Comparison of ENCODE assay signal across 30 mouse cellular contexts in the genomic region with DNA sequence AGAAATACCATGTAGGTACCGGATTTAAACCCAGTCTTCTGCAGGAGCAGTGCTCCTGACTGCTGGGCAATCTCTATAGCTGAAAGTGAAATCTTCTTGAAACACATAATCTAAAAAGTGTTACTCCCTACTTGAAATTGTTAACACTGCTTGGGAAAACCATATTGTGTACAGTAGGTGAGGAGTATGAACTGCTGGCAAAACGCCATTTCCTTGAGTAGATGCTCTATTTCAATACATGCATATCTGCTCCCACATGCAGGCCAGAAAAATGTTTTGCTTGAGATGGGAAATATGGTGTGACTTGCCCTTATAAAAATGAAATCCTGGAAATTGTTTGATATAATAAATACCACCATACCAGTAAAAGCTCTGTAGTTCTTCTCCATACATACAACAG.
DNase-seq lines count a peak whose midpoint lies in the region; ATAC-seq lines count a peak whose summit lies in the region.
"Had no signal": no experiment of that assay in that cellular context is flagged by ENCODE, and none has a peak within 500 bp of the region (broad histone marks: within the 10 kb centered on the region; RNA-seq: fewer than 3 reads in every experiment).

No protein-coding gene starts in this region.

- H3K4me2 ChIP-seq in midbrain, embryonic 14.5 days (ENCODE audit: low read length), result no peak overlapping the region
- H3K4me2 ChIP-seq in midbrain, embryonic 13.5 days (replicated peaks), result no peak overlapping the region
- H3K4me2 ChIP-seq: embryonic facial prominence, embryonic 13.5 days; heart, embryonic 11.5 days; hindbrain, embryonic 13.5 days had no signal

- H3K27me3 ChIP-seq in midbrain, embryonic 14.5 days (ENCODE audit: control insufficient read depth, insufficient read depth, low read length), result no peaks in the 10 kb centered on the region
- H3K27me3 ChIP-seq in midbrain, embryonic 13.5 days, result no peaks in the 10 kb centered on the region
- H3K27me3 ChIP-seq: CH12.LX; embryonic facial prominence, embryonic 13.5 days; hindbrain, embryonic 13.5 days had no signal

- ATAC-seq in midbrain, embryonic 14.5 days (ENCODE audit: low FRiP score, low TSS enrichment), result no peak
- no peak for ATAC-seq in midbrain, embryonic 13.5 days
- ATAC-seq: forebrain, embryonic 16.5 days; intestine, embryonic 16.5 days had no signal

- no peak overlapping the region for H3K4me3 ChIP-seq in midbrain, embryonic 14.5 days (replicated peaks; ENCODE audit: low read depth, low read length)
- no peak overlapping the region for H3K4me3 ChIP-seq in midbrain, embryonic 13.5 days (replicated peaks)
- H3K4me3 ChIP-seq: embryonic facial prominence, embryonic 13.5 days; erythroblast, embryonic 14.5 days; gastrocnemius, adult 2 months; hindbrain, embryonic 13.5 days; midbrain, embryonic 10.5 days had no signal

- H3K36me3 ChIP-seq in midbrain, embryonic 14.5 days (ENCODE audit: control insufficient read depth, insufficient read depth, low read length), result no peaks in the 10 kb centered on the region
- H3K36me3 ChIP-seq in midbrain, embryonic 13.5 days, result no peaks in the 10 kb centered on the region
- H3K36me3 ChIP-seq: embryonic facial prominence, embryonic 13.5 days; hindbrain, embryonic 13.5 days; midbrain, embryonic 10.5 days had no signal

- H3K9ac ChIP-seq in midbrain, embryonic 14.5 days (replicated peaks; ENCODE audit: low read length), result no peak overlapping the region
- no peak overlapping the region for H3K9ac ChIP-seq in midbrain, embryonic 13.5 days (replicated peaks)
- H3K9ac ChIP-seq: embryonic facial prominence, embryonic 13.5 days; hindbrain, embryonic 13.5 days; liver, embryonic 14.5 days had no signal

- H3K27ac ChIP-seq in midbrain, embryonic 14.5 days (replicated peaks; ENCODE audit: low read depth, low read length), result no peak overlapping the region
- H3K27ac ChIP-seq in midbrain, embryonic 13.5 days, result no peak overlapping the region
- H3K27ac ChIP-seq: embryonic facial prominence, embryonic 13.5 days; gastrocnemius, adult 2 months; hindbrain, embryonic 13.5 days; kidney, postnatal 0 days; liver, embryonic 14.5 days; midbrain, embryonic 10.5 days had no signal

- intact Hi-C loops in heart, postnatal 36 days (cut with DNase I), result no loop called here

- no peaks in the 10 kb centered on the region for H3K4me1 ChIP-seq in midbrain, embryonic 14.5 days (ENCODE audit: control insufficient read depth, insufficient read depth, low read length)
- H3K4me1 ChIP-seq in midbrain, embryonic 13.5 days (replicated peaks), result no peaks in the 10 kb centered on the region
- H3K4me1 ChIP-seq: embryonic facial prominence, embryonic 13.5 days; hindbrain, embryonic 13.5 days; midbrain, embryonic 10.5 days had no signal

- 87% methylated on average over 2 of the region's 2 CpGs for WGBS in midbrain, embryonic 14.5 days
- 84% methylated on average over 2 of the region's 2 CpGs for WGBS in midbrain, embryonic 13.5 days

- H3K9me3 ChIP-seq in midbrain, embryonic 14.5 days (ENCODE audit: control insufficient read depth, low read length), result no peaks in the 10 kb centered on the region
- no peaks in the 10 kb centered on the region for H3K9me3 ChIP-seq in midbrain, embryonic 13.5 days
- H3K9me3 ChIP-seq: embryonic facial prominence, embryonic 13.5 days; hindbrain, embryonic 13.5 days; midbrain, embryonic 10.5 days had no signal

- DNase-seq in cerebellum, postnatal 10 days, result peak; percentile 7 to 17
- no peak for DNase-seq in cerebellum, adult 18-20 months
- peak; percentile 2 to 22 for DNase-seq in frontal cortex, postnatal 36 days (ENCODE audit: low spot score in 2 of 2)
- no peak for DNase-seq in frontal cortex, postnatal 14 days (ENCODE audit: low spot score in 2 of 2)
- peak; percentile 2 for DNase-seq in midbrain, embryonic 14.5 days
- peak; percentile 51 for DNase-seq in brain, adult 2 months (ENCODE audit: low read depth, low spot score)
- no peak for DNase-seq in heart, postnatal 36 days
- DNase-seq: adrenal gland, adult 8-10 months; cerebellum, adult 11 months; cerebellum, adult 9-11 months; gastrocnemius, adult 2 months; gastrocnemius, postnatal 36 days; heart, adult 18-20 months; heart, postnatal 4 days; kidney, adult 8-10 months; layer of hippocampus, adult 9-11 months; liver; lung, adult 2 months; lung, postnatal 14 days had no signal

Comparison
In these comparisons a context has a peak if more than half of its experiments do, and no peak if none do; other contexts are left out.
1. DNase-seq: peak in cerebellum, postnatal 10 days (2 of 2), frontal cortex, postnatal 36 days (2 of 2), midbrain, embryonic 14.5 days (single experiment) and brain, adult 2 months (single experiment); none in cerebellum, adult 18-20 months (0 of 2), frontal cortex, postnatal 14 days (0 of 2) and heart, postnatal 36 days (0 of 2).